29 mouse cellular contexts compared by ENCODE assay signal in genomic region chr11:19739527-19740151, GRCm38 (mm10).
DNase-seq lines count a peak whose midpoint lies in the region; ATAC-seq lines count a peak whose summit lies in the region.
"Had no signal": no experiment of that assay in that cellular context is flagged by ENCODE, and none has a peak within 500 bp of the region (broad histone marks: within the 10 kb centered on the region; RNA-seq: fewer than 3 reads in every experiment).

No protein-coding gene starts in this region.

- no peak overlapping the region for H3K4me2 ChIP-seq in forebrain, embryonic 14.5 days (ENCODE audit: low read length)
- H3K4me2 ChIP-seq in forebrain, embryonic 13.5 days = no peak overlapping the region
- H3K4me2 ChIP-seq in limb, embryonic 11.5 days (ENCODE audit: low read depth, severe bottlenecking) = no peak overlapping the region
- H3K4me2 ChIP-seq: heart, embryonic 13.5 days; intestine, embryonic 15.5 days; midbrain, embryonic 15.5 days; neural tube, embryonic 15.5 days had no signal

- no peaks in the 10 kb centered on the region for H3K27me3 ChIP-seq in forebrain, embryonic 14.5 days (replicated peaks; ENCODE audit: control insufficient read depth, insufficient read depth, low read length)
- H3K27me3 ChIP-seq in forebrain, embryonic 13.5 days = no peaks in the 10 kb centered on the region
- no peaks in the 10 kb centered on the region for H3K27me3 ChIP-seq in limb, embryonic 11.5 days (ENCODE audit: control insufficient read depth, insufficient read depth, low read length)
- H3K27me3 ChIP-seq in limb, embryonic 10.5 days (ENCODE audit: low read depth, poor library complexity, severe bottlenecking) = peaks cover 26% of the 10 kb centered on the region; the same call in 1 of the 2 replicates
- H3K27me3 ChIP-seq: heart, embryonic 13.5 days; intestine, embryonic 15.5 days; midbrain, embryonic 15.5 days; neural tube, embryonic 15.5 days; Patski had no signal

- H3K4me3 ChIP-seq in forebrain, embryonic 14.5 days (ENCODE audit: low read depth, low read length) = no peak overlapping the region
- no peak overlapping the region for H3K4me3 ChIP-seq in forebrain, embryonic 13.5 days
- no peak overlapping the region for H3K4me3 ChIP-seq in limb, embryonic 11.5 days (ENCODE audit: low read depth, low read length)
- H3K4me3 ChIP-seq in limb, embryonic 10.5 days = no peak overlapping the region
- H3K4me3 ChIP-seq: heart, embryonic 13.5 days; intestine, embryonic 15.5 days; layer of hippocampus, adult 2 months; midbrain, embryonic 15.5 days; neural tube, embryonic 15.5 days had no signal

- no peak for ATAC-seq in forebrain, embryonic 14.5 days
- ATAC-seq in forebrain, embryonic 13.5 days = no peak
- ATAC-seq in limb, embryonic 11.5 days (ENCODE audit: insufficient number of reproducible peaks, low FRiP score, low TSS enrichment, low read depth) = peak; percentile 18; the same call in 1 of the 2 replicates
- ATAC-seq: forebrain, embryonic 16.5 days; hindbrain, postnatal 0 days; intestine, embryonic 15.5 days; midbrain, embryonic 15.5 days; Patski had no signal

- H3K4me1 ChIP-seq in forebrain, embryonic 14.5 days (ENCODE audit: control insufficient read depth, insufficient read depth, low read length) = no peaks in the 10 kb centered on the region
- H3K4me1 ChIP-seq in forebrain, embryonic 13.5 days = 0 out of 2 replicates have a peak, but pooled peaks cover 4% of the 10 kb centered on the region
- H3K4me1 ChIP-seq in limb, embryonic 11.5 days (ENCODE audit: control insufficient read depth, insufficient read depth, low read length) = peaks cover 27% of the 10 kb centered on the region
- peaks cover 49% of the 10 kb centered on the region for H3K4me1 ChIP-seq in limb, embryonic 10.5 days
- H3K4me1 ChIP-seq: intestine, embryonic 15.5 days; midbrain, embryonic 15.5 days had no signal

- 52% methylated on average over 9 of the region's 9 CpGs for WGBS in forebrain, embryonic 14.5 days
- WGBS in forebrain, embryonic 13.5 days = 59% methylated on average over 9 of the region's 9 CpGs
- 36% methylated on average over 9 of the region's 9 CpGs for WGBS in limb, embryonic 11.5 days
- WGBS in limb, embryonic 10.5 days = 46% methylated on average over 9 of the region's 9 CpGs

- no peaks in the 10 kb centered on the region for H3K9me3 ChIP-seq in forebrain, embryonic 14.5 days (replicated peaks; ENCODE audit: control insufficient read depth, low read length)
- no peaks in the 10 kb centered on the region; the same call in 1 of the 2 replicates for H3K9me3 ChIP-seq in forebrain, embryonic 13.5 days (replicated peaks)
- no peaks in the 10 kb centered on the region for H3K9me3 ChIP-seq in limb, embryonic 11.5 days (ENCODE audit: control insufficient read depth, low read length)
- H3K9me3 ChIP-seq in limb, embryonic 10.5 days (replicated peaks) = no peaks in the 10 kb centered on the region
- H3K9me3 ChIP-seq: G1E; heart, embryonic 13.5 days; intestine, embryonic 15.5 days; midbrain, embryonic 15.5 days; neural tube, embryonic 15.5 days had no signal

- H3K9ac ChIP-seq in forebrain, embryonic 14.5 days (ENCODE audit: low read length) = no peak overlapping the region
- no peak overlapping the region for H3K9ac ChIP-seq in forebrain, embryonic 13.5 days
- no peak overlapping the region for H3K9ac ChIP-seq in limb, embryonic 11.5 days (ENCODE audit: low read length)
- H3K9ac ChIP-seq: heart, embryonic 13.5 days; intestine, embryonic 15.5 days; liver, embryonic 14.5 days; midbrain, embryonic 15.5 days; neural tube, embryonic 15.5 days had no signal

- no peak overlapping the region for H3K27ac ChIP-seq in forebrain, embryonic 14.5 days (ENCODE audit: low read depth, low read length)
- no peak overlapping the region for H3K27ac ChIP-seq in forebrain, embryonic 13.5 days
- no peak overlapping the region for H3K27ac ChIP-seq in limb, embryonic 11.5 days (replicated peaks; ENCODE audit: low read depth, low read length)
- H3K27ac ChIP-seq in limb, embryonic 10.5 days = no peak overlapping the region
- H3K27ac ChIP-seq: heart, embryonic 13.5 days; hindbrain, postnatal 0 days; intestine, embryonic 15.5 days; layer of hippocampus, adult 2 months; liver, embryonic 14.5 days; macrophage; midbrain, embryonic 15.5 days; neural tube, embryonic 15.5 days had no signal

- no peaks in the 10 kb centered on the region for H3K36me3 ChIP-seq in forebrain, embryonic 14.5 days (ENCODE audit: control insufficient read depth, insufficient read depth, low read length)
- H3K36me3 ChIP-seq in forebrain, embryonic 13.5 days (ENCODE audit: poor library complexity, severe bottlenecking) = no peaks in the 10 kb centered on the region
- no peaks in the 10 kb centered on the region for H3K36me3 ChIP-seq in limb, embryonic 11.5 days (ENCODE audit: control insufficient read depth, insufficient read depth, low read length)
- H3K36me3 ChIP-seq in limb, embryonic 10.5 days = no peaks in the 10 kb centered on the region
- H3K36me3 ChIP-seq: G1E; heart, embryonic 13.5 days; intestine, embryonic 15.5 days; midbrain, embryonic 15.5 days; neural tube, embryonic 15.5 days had no signal

- peak; percentile 16 for DNase-seq in forebrain, embryonic 14.5 days (ENCODE audit: low spot score)
- no peak for DNase-seq in limb, embryonic 11.5 days (ENCODE audit: low spot score)
- no peak for DNase-seq in limb, embryonic 10.5 days (ENCODE audit: low spot score)
- peak; percentile 34 for DNase-seq in lung, postnatal 10 days
- DNase-seq in lung, postnatal 14 days = no peak
- DNase-seq in Muller cell, postnatal 12 days (ENCODE audit: inconsistent ontology term) = no peak
- DNase-seq: adrenal gland, postnatal 10 days; cerebellum, adult 8-10 months; cerebellum, postnatal 25 days; gastrocnemius, postnatal 10 days; heart, postnatal 10 days; kidney, adult 2 months; kidney, postnatal 36 days; liver; retina, postnatal 1 day; right cerebral cortex, postnatal 14 days; thymus, postnatal 4 days had no signal

Comparison
In these comparisons a context has a peak if more than half of its experiments do, and no peak if none do; other contexts are left out.
1. DNase-seq: peak in forebrain, embryonic 14.5 days (single experiment) and lung, postnatal 10 days (single experiment); none in limb, embryonic 11.5 days (single experiment), limb, embryonic 10.5 days (single experiment), lung, postnatal 14 days (single experiment) and Muller cell, postnatal 12 days (single experiment).